In the genomic region with DNA sequence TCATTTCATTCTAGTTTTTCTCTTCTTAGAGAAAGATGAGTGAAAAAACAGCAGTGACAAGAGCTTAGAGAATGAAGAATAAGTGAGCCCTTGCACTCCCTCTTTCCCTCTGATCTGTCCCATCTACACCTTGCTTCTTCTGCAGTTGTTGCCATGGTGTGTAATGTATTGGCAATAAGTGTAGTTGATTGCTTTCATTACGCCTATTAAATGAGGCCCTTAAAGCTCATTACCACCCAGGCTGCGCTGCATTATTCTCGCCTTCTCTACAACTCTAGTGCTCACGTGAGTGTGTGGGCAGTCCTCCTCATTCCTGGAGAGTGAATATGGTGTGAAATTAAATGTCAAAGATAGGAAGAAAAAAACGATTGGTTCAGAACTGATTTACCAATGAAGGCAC, we compare ENCODE assay signal across 22 mouse cellular contexts.
DNase-seq lines count a peak whose midpoint lies in the region; ATAC-seq lines count a peak whose summit lies in the region.
"Had no signal": no experiment of that assay in that cellular context is flagged by ENCODE, and none has a peak within 500 bp of the region (broad histone marks: within the 10 kb centered on the region; RNA-seq: fewer than 3 reads in every experiment).

No protein-coding gene starts in this region.

- no peak overlapping the region for H3K4me3 ChIP-seq in forebrain, embryonic 14.5 days (ENCODE audit: low read depth, low read length)
- H3K4me3 ChIP-seq in forebrain, embryonic 15.5 days: no peak overlapping the region
- H3K4me3 ChIP-seq in hindbrain, embryonic 15.5 days: no peak overlapping the region
- H3K4me3 ChIP-seq in hindbrain, embryonic 16.5 days (ENCODE audit: low read length): no peak overlapping the region
- no peak overlapping the region for H3K4me3 ChIP-seq in neural tube, embryonic 13.5 days
- H3K4me3 ChIP-seq: embryonic facial prominence, embryonic 13.5 days; forebrain, embryonic 12.5 days; heart, embryonic 15.5 days had no signal

- no peak overlapping the region for H3K9ac ChIP-seq in forebrain, embryonic 14.5 days (ENCODE audit: low read length)
- no peak overlapping the region for H3K9ac ChIP-seq in forebrain, embryonic 15.5 days (replicated peaks)
- H3K9ac ChIP-seq in hindbrain, embryonic 15.5 days: no peak overlapping the region
- H3K9ac ChIP-seq in hindbrain, embryonic 16.5 days (ENCODE audit: low read depth, low read length): no peak overlapping the region
- H3K9ac ChIP-seq in neural tube, embryonic 13.5 days: no peak overlapping the region
- H3K9ac ChIP-seq: embryonic facial prominence, embryonic 13.5 days; forebrain, embryonic 12.5 days; heart, embryonic 15.5 days had no signal

- WGBS in forebrain, embryonic 14.5 days: 22% methylated on average over 5 of the region's 5 CpGs
- 35% methylated on average over 5 of the region's 5 CpGs for WGBS in forebrain, embryonic 15.5 days
- WGBS in hindbrain, embryonic 15.5 days: 57% methylated on average over 5 of the region's 5 CpGs
- WGBS in hindbrain, embryonic 16.5 days: 42% methylated on average over 5 of the region's 5 CpGs
- WGBS in neural tube, embryonic 13.5 days: 35% methylated on average over 5 of the region's 5 CpGs

- no peaks in the 10 kb centered on the region for H3K4me1 ChIP-seq in forebrain, embryonic 14.5 days (ENCODE audit: control insufficient read depth, insufficient read depth, low read length)
- H3K4me1 ChIP-seq in forebrain, embryonic 15.5 days: 0 out of 2 replicates have a peak, but pooled peaks cover 3% of the 10 kb centered on the region
- H3K4me1 ChIP-seq in hindbrain, embryonic 15.5 days (replicated peaks): no peaks in the 10 kb centered on the region
- peaks cover 2% of the 10 kb centered on the region; the same call in 1 of the 2 replicates for H3K4me1 ChIP-seq in hindbrain, embryonic 16.5 days (ENCODE audit: control insufficient read depth, insufficient read depth, low read depth, low read length)
- H3K4me1 ChIP-seq in neural tube, embryonic 13.5 days (replicated peaks): peaks cover 12% of the 10 kb centered on the region; the same call in 1 of the 2 replicates
- H3K4me1 ChIP-seq: embryonic facial prominence, embryonic 13.5 days had no signal

- H3K27me3 ChIP-seq in forebrain, embryonic 14.5 days (replicated peaks; ENCODE audit: control insufficient read depth, insufficient read depth, low read length): no peaks in the 10 kb centered on the region
- no peaks in the 10 kb centered on the region for H3K27me3 ChIP-seq in forebrain, embryonic 15.5 days
- no peaks in the 10 kb centered on the region for H3K27me3 ChIP-seq in hindbrain, embryonic 15.5 days
- H3K27me3 ChIP-seq in hindbrain, embryonic 16.5 days (replicated peaks; ENCODE audit: control insufficient read depth, insufficient read depth, low read length): no peaks in the 10 kb centered on the region
- H3K27me3 ChIP-seq in neural tube, embryonic 13.5 days: no peaks in the 10 kb centered on the region
- H3K27me3 ChIP-seq: embryonic facial prominence, embryonic 13.5 days; forebrain, embryonic 12.5 days; heart, embryonic 15.5 days had no signal

- H3K36me3 ChIP-seq in forebrain, embryonic 14.5 days (ENCODE audit: control insufficient read depth, insufficient read depth, low read length): no peaks in the 10 kb centered on the region
- no peaks in the 10 kb centered on the region for H3K36me3 ChIP-seq in forebrain, embryonic 15.5 days
- no peaks in the 10 kb centered on the region for H3K36me3 ChIP-seq in hindbrain, embryonic 15.5 days
- H3K36me3 ChIP-seq in hindbrain, embryonic 16.5 days (ENCODE audit: control insufficient read depth, insufficient read depth, low read length): no peaks in the 10 kb centered on the region
- no peaks in the 10 kb centered on the region for H3K36me3 ChIP-seq in neural tube, embryonic 13.5 days
- H3K36me3 ChIP-seq: embryonic facial prominence, embryonic 13.5 days; forebrain, embryonic 12.5 days; G1E; heart, embryonic 15.5 days had no signal

- no peak overlapping the region for H3K27ac ChIP-seq in forebrain, embryonic 14.5 days (ENCODE audit: low read depth, low read length)
- no peak overlapping the region for H3K27ac ChIP-seq in forebrain, embryonic 15.5 days (replicated peaks)
- 0 out of 2 replicates have a peak overlapping the region, but pooled peaks have one; percentile 2 for H3K27ac ChIP-seq in hindbrain, embryonic 15.5 days (replicated peaks)
- no peak overlapping the region for H3K27ac ChIP-seq in hindbrain, embryonic 16.5 days (ENCODE audit: low read depth, low read length)
- no peak overlapping the region for H3K27ac ChIP-seq in neural tube, embryonic 13.5 days (replicated peaks)
- H3K27ac ChIP-seq: embryonic facial prominence, embryonic 13.5 days; heart, embryonic 15.5 days had no signal

- no peaks in the 10 kb centered on the region for H3K9me3 ChIP-seq in forebrain, embryonic 14.5 days (replicated peaks; ENCODE audit: control insufficient read depth, low read length)
- no peaks in the 10 kb centered on the region for H3K9me3 ChIP-seq in forebrain, embryonic 15.5 days
- no peaks in the 10 kb centered on the region for H3K9me3 ChIP-seq in hindbrain, embryonic 15.5 days
- no peaks in the 10 kb centered on the region for H3K9me3 ChIP-seq in hindbrain, embryonic 16.5 days (ENCODE audit: control insufficient read depth, low read length)
- no peaks in the 10 kb centered on the region for H3K9me3 ChIP-seq in neural tube, embryonic 13.5 days
- H3K9me3 ChIP-seq: embryonic facial prominence, embryonic 13.5 days; forebrain, embryonic 12.5 days; G1E; heart, embryonic 15.5 days had no signal

- H3K4me2 ChIP-seq in forebrain, embryonic 14.5 days (ENCODE audit: low read length): no peak overlapping the region
- no peak overlapping the region for H3K4me2 ChIP-seq in forebrain, embryonic 15.5 days (replicated peaks)
- H3K4me2 ChIP-seq in hindbrain, embryonic 15.5 days: no peak overlapping the region
- H3K4me2 ChIP-seq in hindbrain, embryonic 16.5 days (ENCODE audit: low read length): no peak overlapping the region
- H3K4me2 ChIP-seq in neural tube, embryonic 13.5 days: no peak overlapping the region
- H3K4me2 ChIP-seq: embryonic facial prominence, embryonic 13.5 days; forebrain, embryonic 12.5 days; heart, embryonic 11.5 days; heart, embryonic 15.5 days had no signal

- ATAC-seq in forebrain, embryonic 14.5 days: peak; percentile 37; the same call in 1 of the 2 replicates
- no peak for ATAC-seq in forebrain, embryonic 15.5 days (replicated peaks)
- ATAC-seq in hindbrain, embryonic 15.5 days (ENCODE audit: low FRiP score, low read depth): peak; percentile 59; the same call in 1 of the 2 replicates
- ATAC-seq in hindbrain, embryonic 16.5 days: no peak
- peak; percentile 63 for ATAC-seq in neural tube, embryonic 13.5 days (ENCODE audit: low read depth)
- ATAC-seq: CD4-positive, CD25-positive, alpha-beta regulatory T cell, adult 4 months had no signal

- peak; percentile 43 for DNase-seq in forebrain, embryonic 14.5 days (ENCODE audit: low spot score)
- DNase-seq in neural tube, embryonic 10.5 days (ENCODE audit: extremely low spot score, low spot score): no peak
- DNase-seq in layer of hippocampus, postnatal 36 days: no peak
- no peak for DNase-seq in lung, postnatal 14 days
- DNase-seq: adrenal gland, postnatal 10 days; B cell, adult 2 months; cerebellum, adult 18-20 months; cerebellum, adult 9-11 months; cerebellum, postnatal 36 days; gastrocnemius, postnatal 36 days; heart, adult 18-20 months; heart, postnatal 14 days had no signal

Comparison
In these comparisons a context has a peak if more than half of its experiments do, and no peak if none do; other contexts are left out.
1. ATAC-seq: peak in forebrain, embryonic 14.5 days (single experiment), hindbrain, embryonic 15.5 days (single experiment) and neural tube, embryonic 13.5 days (single experiment); none in forebrain, embryonic 15.5 days (single experiment) and hindbrain, embryonic 16.5 days (single experiment).